Mouse (Mus musculus) urinary bladder, adult 18-20 months (tissue): Measurements from ENCODE around the gene Mrps18c.

Experiments
- DNase-seq, 2 experiments: peaks; one replicate each; pipeline ENCODE4 v3.0.0; 2022; ENCODE audit warnings: low spot score in 2 of 2, mixed read lengths in 2 of 2

The Mrps18c gene

GRCm38 (mm10) chr5:100826531-100826930, 28.1 kb downstream of the Mrps18c start:
- no peak for DNase-seq

- no peak for DNase-seq
Observed at GRCm38 (mm10) chr5:100828701-100829100, 30.3 kb downstream of the Mrps18c start.

GRCm38 (mm10) chr5:100832680-100833079, 34.3 kb downstream of the Mrps18c start:
- no peak for DNase-seq

- no peak for DNase-seq
Observed at GRCm38 (mm10) chr5:100833841-100834240, 35.4 kb downstream of the Mrps18c start.

GRCm38 (mm10) chr5:100835862-100836538, 37.6 kb downstream of the Mrps18c start:
- no peak for DNase-seq

GRCm38 (mm10) chr5:100837907-100838306, 39.5 kb downstream of the Mrps18c start:
- DNase-seq, result no peak

- no peak for DNase-seq
Observed at GRCm38 (mm10) chr5:100844485-100844884, 46.1 kb downstream of the Mrps18c start.

- DNase-seq, result peak; percentile 10 to 46
Observed at GRCm38 (mm10) chr5:100845485-100845847, 47.0 kb downstream of the Mrps18c start, which contains the start of gene Gpat3. TSS of gene Gpat3 (plus strand) at chr5:100845713.

GRCm38 (mm10) chr5:100845848-100846598, 47.6 kb downstream of the Mrps18c start:
- DNase-seq, result peak; percentile 86 to 91

GRCm38 (mm10) chr5:100846599-100846920, 48.1 kb downstream of the Mrps18c start:
- no peak for DNase-seq

- no peak for DNase-seq
Observed at GRCm38 (mm10) chr5:100847143-100847542, 48.7 kb downstream of the Mrps18c start.

GRCm38 (mm10) chr5:100853963-100854362, 55.5 kb downstream of the Mrps18c start:
- no peak for DNase-seq
